Mouse (Mus musculus) urinary bladder, postnatal 10 days (tissue): ENCODE results near the gene Trp53tg5.

Experiments
- DNase-seq: peaks from one replicate; pipeline ENCODE4 v3.0.0; 2022; ENCODE audit warnings: low spot score

The Trp53tg5 gene

DNA sequence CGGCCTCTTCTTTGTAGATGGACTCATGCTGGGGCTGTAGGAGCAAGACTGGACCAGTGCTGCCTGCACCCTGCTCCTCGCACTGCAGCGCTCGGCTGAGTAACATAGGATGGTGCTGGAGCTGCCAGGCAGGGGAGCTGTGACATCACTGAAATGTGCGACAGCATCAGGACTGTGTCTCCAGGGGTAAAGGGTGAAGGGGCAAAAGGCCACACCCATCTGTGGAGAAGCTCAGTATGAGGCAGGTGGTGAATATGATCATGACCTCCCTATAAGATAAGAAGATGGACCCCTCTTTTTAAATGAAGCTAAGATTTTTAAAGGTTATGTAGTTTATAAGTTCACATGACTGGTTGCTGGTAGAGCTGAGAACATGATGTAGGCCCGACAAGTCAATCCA lies at the start of gene Trp53tg5:
Trp53tg5 (minus strand) TSS at position 101 of the 400 bp plus-strand sequence.
- DNase-seq: no peak

DNA sequence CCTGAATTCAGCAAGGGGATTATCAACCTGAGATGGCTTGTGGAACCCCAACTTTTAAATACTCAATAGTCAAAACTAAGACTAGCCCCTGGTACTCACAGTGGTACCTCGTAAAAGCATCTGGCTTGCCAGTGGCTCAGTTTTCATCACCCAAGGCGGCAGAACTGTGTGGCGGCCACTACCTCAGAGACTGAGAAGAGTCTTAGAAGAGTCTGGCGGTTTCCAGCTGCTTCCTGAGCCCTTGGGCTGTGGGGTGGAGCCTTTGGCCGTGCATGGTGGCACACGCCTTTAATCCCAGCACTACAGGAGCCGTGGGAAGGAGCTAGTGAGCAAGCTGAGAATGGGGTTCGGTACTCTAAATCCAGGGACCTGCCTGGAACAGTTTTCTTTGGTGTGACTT lies 48.8 kb upstream of the Trp53tg5 start:
- no peak for DNase-seq

DNA sequence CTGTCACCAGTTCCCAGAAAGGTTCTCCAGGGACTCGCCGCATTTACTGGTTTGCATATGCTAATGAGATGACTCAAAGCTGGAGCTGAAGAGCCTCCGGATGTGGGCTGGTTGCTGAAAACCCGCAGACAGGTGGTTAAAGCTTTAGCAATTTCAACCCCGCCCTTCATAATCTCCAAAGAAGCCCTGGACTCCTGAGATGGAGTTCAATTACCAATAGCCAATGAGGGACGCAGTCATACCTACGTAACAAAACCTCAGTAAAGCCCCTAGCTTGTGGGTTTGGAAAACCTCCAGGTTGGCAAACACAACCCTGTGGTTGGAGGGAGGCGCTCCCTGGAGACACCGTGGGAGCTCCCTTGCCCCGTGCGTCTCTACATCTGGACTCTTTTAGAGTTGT lies 48.3 kb upstream of the Trp53tg5 start:
- no peak for DNase-seq

DNA sequence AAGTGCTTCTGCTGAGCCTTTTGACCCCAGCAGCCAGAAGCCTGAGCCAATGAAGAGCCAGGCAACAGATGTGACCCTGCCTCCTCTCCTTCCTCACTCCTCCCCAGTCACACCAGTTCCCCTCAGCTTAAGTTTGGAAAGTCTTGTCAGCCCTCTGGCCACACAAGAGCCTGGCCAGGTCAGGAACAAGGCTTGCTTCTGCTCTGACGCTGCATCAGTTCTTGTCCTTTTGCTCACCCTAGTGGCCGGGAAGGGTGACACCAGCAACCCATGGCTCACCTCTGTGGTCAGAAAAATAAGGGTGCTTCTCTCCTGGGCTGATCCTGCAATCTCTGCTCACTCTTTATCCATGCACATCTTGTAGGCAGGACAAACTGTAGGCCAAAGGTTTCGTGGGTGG lies 47.3 kb upstream of the Trp53tg5 start:
- no peak for DNase-seq

DNA sequence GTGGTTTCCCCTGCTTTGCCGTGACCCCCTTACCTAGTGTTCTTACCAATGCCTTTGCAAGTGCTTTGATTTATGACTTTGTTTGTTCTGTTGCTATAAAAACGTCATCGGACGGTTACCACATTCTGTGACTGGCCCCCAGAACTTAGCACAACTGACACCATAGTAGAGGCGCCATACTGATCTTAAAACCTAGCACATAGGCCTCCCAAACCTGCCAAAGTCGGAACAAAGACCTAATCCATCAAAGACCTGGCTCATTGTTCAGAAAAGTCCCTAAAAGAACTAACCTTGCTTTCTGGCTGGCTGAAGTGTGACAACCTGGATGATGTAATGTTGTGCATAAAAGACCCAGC lies 45.6 kb upstream of the Trp53tg5 start:
- no peak for DNase-seq

DNA sequence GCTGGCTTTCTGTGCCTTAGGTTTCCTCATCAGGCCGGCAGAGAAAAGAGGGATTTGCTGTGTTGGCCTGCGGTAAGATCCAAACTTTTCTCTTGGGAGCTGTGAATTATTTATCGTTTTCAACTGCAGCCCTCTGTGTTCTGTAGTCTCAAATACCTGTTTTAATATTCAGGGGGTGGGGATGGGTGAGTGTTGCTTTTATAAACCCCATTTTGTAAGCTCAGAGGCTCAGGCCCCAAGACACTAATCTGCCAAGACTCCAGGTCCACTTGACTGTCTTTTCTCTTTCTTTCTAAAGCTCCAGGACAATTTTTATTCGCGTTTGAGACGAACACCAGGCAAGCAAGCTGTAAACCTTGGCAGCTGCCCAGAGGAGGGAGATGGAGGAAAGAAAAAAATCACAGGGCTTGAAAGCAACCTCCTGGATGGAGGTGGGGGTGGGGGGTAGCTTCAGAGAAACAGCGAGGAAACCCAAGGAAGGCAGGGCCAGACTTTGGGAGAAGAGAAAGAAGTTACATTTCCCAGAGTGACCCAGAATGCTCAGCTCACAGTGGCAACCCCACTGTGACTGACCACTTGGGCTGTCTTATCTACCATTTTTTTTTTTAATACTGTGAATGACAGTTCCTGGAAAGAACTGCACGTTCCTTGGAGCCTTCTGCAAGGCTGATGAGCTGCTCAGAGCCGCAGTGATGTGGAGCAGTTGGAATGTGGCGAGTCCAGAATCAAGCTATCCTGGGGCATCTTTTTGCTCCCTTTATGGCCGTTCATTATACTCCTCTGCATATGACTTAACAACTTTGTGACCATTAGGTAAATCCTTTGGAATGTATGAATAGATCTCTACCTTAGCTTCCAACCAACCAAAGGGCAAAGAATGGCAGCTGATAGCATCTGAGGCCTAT lies 45.0 kb upstream of the Trp53tg5 start:
- DNase-seq: no peak

DNA sequence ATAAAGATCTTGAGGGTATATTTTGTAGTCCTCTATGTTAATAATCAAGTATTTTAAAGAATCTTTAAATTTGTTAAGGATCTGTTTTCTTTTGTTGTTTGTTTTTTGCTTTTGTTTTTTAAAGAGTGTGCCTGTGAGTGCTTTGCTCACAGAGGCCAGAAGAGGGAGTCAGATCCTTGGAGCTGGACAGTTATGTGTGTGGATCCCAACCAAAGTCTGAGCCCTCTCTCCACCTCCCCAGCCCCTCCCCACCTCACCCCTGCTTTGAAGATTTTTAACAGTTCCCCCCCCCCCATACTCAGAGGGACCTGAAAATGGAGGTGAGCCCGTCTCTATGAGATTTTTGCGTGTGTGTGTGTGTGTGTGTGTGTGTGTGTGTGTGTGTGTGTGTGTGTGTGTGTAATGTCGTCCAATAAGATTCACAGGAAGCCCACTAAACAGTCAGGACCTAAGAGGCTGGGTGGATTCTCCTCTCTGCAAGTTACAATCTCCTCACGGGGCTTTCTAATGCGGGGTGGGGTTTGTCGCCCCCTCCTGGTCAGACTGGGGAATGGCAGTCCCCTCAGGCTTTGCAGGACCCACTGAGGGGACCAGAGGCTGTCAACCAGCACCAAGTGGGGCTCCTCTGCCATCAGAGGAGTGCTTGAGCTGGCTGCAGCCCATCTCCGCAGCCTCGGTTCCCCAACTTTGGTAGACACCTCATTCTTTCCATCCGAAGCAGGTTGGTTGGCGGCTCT lies 44.1 kb upstream of the Trp53tg5 start:
- DNase-seq: no peak

DNA sequence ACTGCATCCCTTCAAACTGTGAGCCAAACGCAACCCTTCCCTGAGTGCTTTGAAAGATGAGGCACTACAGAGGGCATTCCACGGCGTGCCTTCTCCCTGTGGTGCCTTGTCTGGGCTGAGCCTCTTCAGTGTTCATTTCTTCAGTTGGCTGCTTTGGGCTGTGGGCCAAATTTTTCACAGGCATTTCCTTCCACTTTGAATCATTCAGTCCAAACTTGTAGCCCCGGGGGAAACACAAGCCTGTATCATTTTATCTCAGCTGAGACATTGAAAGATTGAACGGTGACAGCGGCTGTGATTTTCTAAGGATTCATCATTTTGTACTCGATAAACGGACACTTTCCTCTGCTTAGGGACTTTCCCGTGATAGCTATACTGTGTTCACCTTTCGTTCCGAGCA lies 43.1 kb upstream of the Trp53tg5 start:
- no peak for DNase-seq

DNA sequence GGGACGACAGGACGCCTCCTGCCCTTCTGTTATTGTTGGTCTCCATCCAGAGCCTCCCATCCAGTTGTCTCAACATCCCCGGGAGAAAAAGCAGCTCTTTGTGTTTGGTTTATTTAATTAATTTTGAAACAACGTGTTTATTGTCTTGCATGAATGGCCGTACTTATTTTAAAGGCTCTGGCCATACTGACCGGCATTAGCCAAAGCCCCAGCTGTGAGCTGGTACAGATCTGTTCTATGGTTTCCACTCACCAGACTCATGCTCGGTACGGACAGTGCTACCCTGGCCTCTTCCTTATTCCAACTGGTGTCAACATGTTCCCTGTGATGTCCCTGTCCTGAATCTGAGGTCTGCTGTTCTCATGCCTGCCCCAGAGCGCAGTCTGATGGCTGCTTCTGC lies 42.4 kb upstream of the Trp53tg5 start:
- DNase-seq: no peak

DNA sequence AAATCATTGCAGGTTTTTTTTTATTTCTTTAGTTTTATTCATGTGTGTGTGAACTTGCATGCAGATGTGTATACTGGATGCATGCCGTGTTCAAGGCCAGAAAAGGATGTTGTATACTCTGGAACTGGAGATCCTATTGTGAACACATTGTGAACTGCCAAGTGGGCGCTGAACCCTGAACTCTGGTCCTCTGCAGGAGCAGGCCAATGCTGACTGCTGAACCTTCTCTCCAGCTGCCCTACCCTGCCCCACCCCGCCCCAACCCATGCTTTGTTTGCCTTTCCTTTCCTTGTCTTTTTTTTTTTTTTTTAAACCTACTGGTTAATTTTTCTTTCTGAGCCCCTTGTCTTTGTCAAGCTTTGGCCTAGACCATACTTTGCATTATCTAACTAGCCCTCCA lies 41.4 kb upstream of the Trp53tg5 start:
- no peak for DNase-seq

DNA sequence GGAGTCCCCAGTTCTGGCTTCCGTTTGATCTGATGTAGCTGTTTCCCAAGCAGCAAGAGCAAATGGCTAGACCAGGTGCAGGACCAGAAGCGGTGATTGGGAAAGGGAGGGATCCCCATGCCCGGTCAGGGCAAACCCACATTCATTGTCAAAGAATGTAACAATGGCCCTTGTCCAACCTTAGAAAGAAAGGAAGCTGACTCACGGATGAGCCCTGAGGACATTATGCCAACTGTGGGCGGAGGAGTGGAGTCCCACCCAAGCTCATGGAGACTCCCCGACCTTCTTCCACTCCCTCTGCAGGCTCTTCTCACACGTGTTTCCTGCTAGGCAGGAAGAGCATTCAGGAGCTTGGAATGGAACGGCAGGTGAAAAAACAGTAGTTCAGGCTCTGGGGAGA lies 39.9 kb upstream of the Trp53tg5 start:
- DNase-seq: no peak

DNA sequence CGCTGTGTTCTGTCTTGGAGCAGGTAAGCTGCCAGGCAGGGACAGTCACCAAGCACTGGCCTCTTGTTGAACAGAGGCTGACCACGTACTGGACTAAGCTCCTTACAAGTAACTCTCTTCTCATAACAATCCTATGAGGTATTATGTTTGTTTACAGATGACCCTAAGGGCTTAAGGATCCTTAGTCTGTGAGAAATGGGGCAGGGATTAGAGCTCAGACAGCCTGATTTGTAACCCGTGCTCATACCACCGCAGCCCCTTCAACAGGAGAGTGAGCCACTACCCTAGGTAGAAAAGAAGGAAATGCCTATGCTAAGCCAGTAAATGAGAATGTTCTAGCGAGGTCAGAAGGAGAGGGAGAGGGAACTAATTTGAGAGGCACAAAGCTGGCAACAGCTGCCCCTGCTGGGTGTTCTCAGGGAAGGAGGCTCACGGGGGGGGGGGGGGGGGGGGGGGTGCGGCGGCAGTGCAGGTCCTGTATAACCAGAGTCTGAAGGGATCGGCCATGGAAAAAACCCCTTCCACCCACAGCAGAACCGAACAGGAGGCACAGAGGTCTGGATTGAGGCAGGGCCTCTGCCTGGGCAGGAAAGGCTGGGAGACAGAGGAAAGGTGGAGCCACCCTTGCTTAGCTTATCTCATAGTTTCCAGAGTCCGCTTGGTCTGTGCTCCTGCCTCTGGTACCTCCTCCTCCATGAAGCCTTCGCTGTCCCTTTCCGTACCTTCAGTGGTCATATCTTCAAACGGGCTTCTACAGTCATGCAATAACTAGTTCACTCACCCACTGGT lies 38.8 kb upstream of the Trp53tg5 start:
- no peak for DNase-seq

DNA sequence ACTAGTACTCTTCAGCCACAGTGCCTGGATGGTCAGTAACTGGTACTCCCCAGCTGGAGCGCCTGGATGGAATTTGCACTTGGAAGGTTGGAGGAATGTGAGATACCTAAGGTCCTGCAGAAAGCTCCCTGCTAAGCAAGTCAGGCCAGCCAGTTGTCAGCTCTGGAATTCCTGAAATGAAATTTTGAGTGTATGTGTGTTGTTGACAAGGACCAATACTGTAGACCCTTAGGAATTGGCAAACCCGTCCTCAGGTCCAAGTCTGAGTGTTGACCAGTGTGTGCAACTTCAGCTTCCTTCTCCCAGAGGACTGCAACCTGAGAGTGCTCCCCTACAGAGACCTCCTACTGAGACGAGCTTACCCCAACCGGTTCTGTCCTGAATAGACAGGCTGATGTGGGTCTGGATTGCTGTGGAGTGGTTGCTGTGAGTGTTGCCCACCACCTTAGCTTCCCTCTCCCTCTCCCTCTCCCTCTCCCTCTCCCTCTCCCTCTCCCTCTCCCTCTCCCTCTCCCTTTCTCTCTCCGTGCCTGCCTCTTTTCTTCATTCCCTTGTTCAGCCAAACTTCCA lies 37.2 kb upstream of the Trp53tg5 start:
- no peak for DNase-seq

DNA sequence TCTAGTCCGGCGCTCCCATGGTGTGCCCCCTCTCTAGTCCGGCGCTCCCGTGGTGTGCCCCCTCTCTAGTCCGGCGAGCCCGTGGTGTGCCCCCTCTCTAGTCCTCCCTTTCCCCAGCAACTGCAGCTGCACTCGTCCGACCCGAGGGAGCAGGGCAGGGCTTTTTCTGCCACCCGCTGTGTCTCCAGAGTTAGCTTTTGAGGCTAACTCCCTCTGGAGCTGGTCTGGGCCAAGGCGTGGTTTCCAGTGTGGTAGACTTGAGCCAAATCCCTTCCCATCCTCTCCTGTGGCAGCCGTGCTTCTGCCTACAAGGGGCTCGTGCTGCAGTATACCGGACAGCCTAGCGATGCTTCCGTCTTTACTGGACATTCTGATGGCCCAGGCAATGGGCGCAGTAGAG lies 34.3 kb upstream of the Trp53tg5 start:
- no peak for DNase-seq

DNA sequence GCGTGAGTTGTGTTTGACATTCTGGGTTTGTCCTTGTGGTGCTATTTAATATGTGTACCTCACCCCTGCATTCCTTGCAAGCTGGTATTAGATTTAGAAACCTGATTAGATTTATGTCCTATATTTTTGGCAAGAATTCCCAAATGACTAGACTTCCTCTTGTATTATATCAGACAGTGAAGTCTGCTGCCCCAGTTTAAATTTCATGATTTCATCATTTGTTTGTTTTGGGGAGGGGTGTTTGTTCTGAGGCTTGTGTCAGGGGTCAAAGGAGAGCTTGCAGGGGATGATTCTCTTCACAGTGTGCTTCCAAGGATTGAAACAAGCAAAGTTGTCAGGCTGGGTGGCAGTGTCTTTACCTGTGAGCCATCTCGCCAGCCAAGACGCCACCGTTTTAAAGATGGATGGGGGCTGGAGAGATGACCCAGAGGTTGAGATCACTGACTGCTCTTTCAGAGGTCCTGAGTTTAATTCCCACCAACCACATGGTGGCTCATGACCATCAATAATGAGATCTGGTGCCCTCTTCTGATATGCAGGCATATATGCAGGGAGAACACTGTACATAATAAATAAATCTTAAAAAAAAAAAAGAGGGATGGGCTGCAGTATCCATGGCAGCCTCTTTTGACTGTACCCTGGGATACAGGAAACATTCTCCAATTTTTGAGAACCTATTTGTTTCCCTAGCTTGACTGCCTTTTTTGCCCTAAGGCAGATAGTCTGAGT lies 32.3 kb upstream of the Trp53tg5 start:
- no peak for DNase-seq

DNA sequence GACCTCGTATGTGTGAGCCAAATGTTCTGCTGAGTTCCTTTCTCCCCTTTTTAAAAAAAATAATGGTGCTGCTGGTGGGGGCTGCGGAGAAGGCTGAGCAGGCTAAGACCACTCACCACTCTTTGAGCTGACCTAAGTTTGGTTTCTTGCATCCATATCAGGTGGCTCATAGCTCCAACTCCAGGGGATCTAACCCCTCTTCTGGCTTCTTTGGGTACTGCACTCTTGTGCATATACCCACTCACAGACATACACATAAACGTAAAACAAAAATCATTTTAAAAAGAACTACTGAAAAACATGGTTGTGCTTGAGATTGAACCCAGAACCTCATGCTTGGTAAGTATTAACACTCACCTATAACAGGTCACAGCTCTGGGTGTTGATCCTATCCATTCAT lies 31.4 kb upstream of the Trp53tg5 start:
- no peak for DNase-seq

DNA sequence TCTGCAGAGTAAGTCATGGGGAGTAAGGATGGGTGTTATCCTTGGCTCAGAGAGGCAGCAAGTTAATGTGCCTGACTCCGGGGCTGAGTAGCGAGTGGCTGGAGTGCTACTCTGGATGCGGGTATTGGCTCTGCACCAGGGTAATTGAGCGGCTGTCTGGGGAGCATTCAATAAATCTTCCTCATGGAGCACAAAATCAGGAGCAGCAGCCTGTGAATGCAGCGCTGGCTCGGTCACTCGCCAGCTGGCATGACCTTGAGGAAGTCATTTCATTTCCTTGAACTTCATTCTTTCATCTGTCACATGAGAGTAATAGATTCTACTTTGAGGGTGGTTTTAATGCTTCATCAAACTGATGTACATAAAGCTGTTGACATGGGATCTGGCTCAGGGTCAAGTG lies 27.0 kb upstream of the Trp53tg5 start:
- no peak for DNase-seq

DNA sequence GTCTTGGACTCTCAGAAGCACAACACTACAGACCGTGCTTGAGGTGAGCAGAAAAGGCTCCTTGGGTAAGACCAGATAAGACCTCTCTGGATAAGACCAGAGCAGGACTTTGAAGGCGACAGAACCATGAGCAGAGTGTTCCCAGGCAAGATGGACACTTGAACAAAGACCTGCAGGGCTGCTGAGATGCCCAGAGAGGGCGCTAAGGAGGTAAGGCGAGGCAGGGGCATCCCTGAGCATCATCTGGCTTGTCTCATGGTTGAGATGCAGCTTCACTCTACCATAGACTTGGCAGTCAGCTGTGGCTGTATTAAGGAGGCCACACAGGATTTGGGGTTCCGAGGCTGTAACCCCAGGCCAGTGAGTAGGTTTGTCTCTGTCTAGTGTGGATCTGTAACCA lies 25.8 kb upstream of the Trp53tg5 start:
- DNase-seq: no peak

DNA sequence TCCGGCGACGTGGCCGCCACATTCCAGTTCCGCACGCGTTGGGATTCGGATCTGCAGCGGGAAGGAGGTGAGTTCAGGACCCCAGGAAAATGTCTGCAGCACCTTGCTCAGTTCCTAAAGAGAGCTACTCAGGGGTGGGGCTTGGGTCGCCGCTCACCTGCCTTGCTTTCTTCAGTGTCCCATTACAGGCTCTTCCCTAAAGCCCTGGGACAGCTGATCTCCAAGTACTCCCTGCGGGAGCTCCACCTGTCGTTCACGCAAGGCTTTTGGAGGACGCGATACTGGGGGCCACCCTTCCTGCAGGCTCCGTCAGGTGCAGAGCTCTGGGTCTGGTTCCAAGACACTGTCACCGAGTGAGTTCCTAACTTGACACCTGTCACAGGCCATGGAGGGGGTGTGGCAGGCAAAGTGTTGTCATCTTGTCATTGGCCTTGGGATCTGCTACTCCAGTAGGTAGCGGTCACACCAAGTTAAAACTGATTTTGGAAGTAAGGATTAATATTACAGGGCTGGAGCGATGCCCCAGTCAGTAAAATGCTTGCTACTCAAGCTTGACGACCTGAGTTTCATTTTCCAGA lies 24.3 kb upstream of the Trp53tg5 start:
- DNase-seq: no peak

DNA sequence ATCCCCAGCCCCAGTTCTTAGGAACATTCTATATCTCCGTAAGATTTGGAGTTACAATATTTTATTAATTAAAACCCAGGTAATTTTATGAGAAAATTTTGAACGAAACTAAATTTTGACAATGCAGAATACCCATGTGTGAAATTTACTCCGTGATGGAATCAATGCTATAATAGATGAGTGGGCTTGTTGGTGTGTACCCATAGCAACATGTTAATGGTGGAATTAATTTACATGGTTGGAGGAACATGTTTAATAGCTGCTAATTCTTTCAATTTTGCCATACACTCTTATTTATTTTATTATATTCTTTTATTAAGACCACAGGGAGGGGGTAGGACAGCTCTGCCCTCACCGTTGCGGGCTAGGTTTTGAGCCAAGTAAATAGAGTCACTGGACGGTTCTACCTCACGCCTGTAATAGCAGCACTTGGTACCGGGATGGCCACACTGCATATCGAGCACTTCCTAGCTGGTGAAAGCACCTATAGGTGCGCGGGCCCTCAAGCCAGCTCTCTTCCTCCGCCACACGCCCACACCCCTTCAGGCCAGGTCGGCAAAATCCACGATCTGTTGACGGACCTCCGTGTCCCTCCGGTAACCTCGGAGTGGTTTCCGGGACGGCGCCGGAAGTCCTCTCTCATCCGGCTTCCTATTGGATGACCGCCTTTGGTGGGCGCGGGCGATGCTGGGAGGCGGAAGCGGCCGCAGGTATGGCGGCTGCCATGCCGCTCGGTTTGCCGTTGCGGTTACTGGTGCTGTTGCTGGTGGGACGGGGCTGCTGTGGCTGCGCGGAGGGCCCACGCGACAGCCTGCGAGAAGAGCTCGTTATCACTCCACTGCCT lies 23.5 kb upstream of the Trp53tg5 start, which contains the start of gene Pigt:
Pigt (plus strand) TSS at position 674 of the 844 bp plus-strand sequence.
- peak; percentile 57 for DNase-seq
